9 mouse cellular contexts compared by ENCODE assay signal in genomic region chr4:117252351-117252750, GRCm38 (mm10). TPM values are rescaled to one million over a fixed set of nuclear protein-coding genes. Genes with fewer than 3 reads are reported as not detected.
DNase-seq lines count a peak whose midpoint lies in the region; ATAC-seq lines count a peak whose summit lies in the region.
"Had no signal": no experiment of that assay in that cellular context is flagged by ENCODE, and none has a peak within 500 bp of the region (broad histone marks: within the 10 kb centered on the region; RNA-seq: fewer than 3 reads in every experiment).

No protein-coding gene starts in this region.

- peak overlapping the region; percentile 71 for H3K4me3 ChIP-seq in heart, embryonic 12.5 days
- H3K4me3 ChIP-seq in liver, embryonic 13.5 days (replicated peaks): peak overlapping the region; percentile 73

- 33% methylated on average over 5 of the region's 5 CpGs for WGBS in heart, embryonic 12.5 days
- WGBS in liver, embryonic 13.5 days (ENCODE audit: insufficient replicate concordance): 64% methylated on average over 5 of the region's 5 CpGs

- peak overlapping the region; percentile 72 for H3K4me2 ChIP-seq in heart, embryonic 12.5 days
- H3K4me2 ChIP-seq in liver, embryonic 13.5 days: peak overlapping the region; percentile 92

- peak; percentile 67 to 94 for DNase-seq in adrenal gland, adult (ENCODE audit: inconsistent age in 2 of 2, low spot score in 1 of 2)
- DNase-seq in adrenal gland, postnatal 25 days: no peak
- DNase-seq in adrenal gland, postnatal 10 days: peak; percentile 68
- no peak for DNase-seq in liver, embryonic 13.5 days
- DNase-seq in skeletal muscle tissue, adult 2 months (ENCODE audit: low read depth, low spot score): peak; percentile 47
- DNase-seq in gastrocnemius, adult 8-10 months (ENCODE audit: low spot score in 2 of 2): no peak

- H3K27ac ChIP-seq in heart, embryonic 12.5 days (ENCODE audit: poor library complexity, severe bottlenecking): peak overlapping the region; percentile 64
- peak overlapping the region; percentile 64; the same call in 1 of the 2 replicates for H3K27ac ChIP-seq in liver, embryonic 13.5 days

- no peaks in the 10 kb centered on the region for H3K36me3 ChIP-seq in heart, embryonic 12.5 days
- H3K36me3 ChIP-seq in liver, embryonic 13.5 days: no peaks in the 10 kb centered on the region

- H3K9me3 ChIP-seq in heart, embryonic 12.5 days (replicated peaks): no peaks in the 10 kb centered on the region
- no peaks in the 10 kb centered on the region for H3K9me3 ChIP-seq in liver, embryonic 13.5 days (replicated peaks)

- H3K27me3 ChIP-seq in heart, embryonic 12.5 days (replicated peaks): no peaks in the 10 kb centered on the region
- 0 out of 2 replicates have a peak, but pooled peaks cover 3% of the 10 kb centered on the region for H3K27me3 ChIP-seq in liver, embryonic 13.5 days

- ATAC-seq in heart, embryonic 12.5 days (ENCODE audit: insufficient number of reproducible peaks, low FRiP score): no peak
- ATAC-seq in liver, embryonic 13.5 days (ENCODE audit: low read depth): no peak
- no peak for ATAC-seq in frontal cortex, adult (ENCODE audit: low TSS enrichment)

- peak overlapping the region; percentile 77 for H3K9ac ChIP-seq in heart, embryonic 12.5 days
- peak overlapping the region; percentile 76 for H3K9ac ChIP-seq in liver, embryonic 13.5 days

- peaks cover 35% of the 10 kb centered on the region for H3K4me1 ChIP-seq in heart, embryonic 12.5 days (replicated peaks)
- peaks cover 33% of the 10 kb centered on the region for H3K4me1 ChIP-seq in liver, embryonic 13.5 days (replicated peaks)

RNA-seq across cellular contexts. Expression of gene Armh1, which starts 0.4 kb away (rescaled TPM):
- total RNA-seq in adrenal gland, postnatal 25 days (2021): 4.8 and 4.9 TPM in 2 replicates
- 1 to 10 TPM; 1.5 to 1.8 TPM for total RNA-seq in adrenal gland, postnatal 10 days (2021)
- 0.37 and 0.70 TPM in 2 replicates for polyA plus RNA-seq in heart, embryonic 12.5 days (2016; fragmentation: Nextera tagmentation; extraction: Ambion mirVana)
- polyA plus RNA-seq in liver, embryonic 13.5 days (2015; fragmentation: Nextera tagmentation; extraction: Ambion mirVana): not detected in 2 replicates
- not detected for total RNA-seq in gastrocnemius, adult 8-10 months (2022)
- total RNA-seq: heart, postnatal 36 days had no signal

RNA-seq across cellular contexts. Expression of gene Tmem53, which starts 0.6 kb away (rescaled TPM):
- 86.4 and 94.3 TPM in 2 replicates for total RNA-seq in adrenal gland, postnatal 25 days (2021)
- total RNA-seq in adrenal gland, postnatal 10 days (2021): 10 to 100 TPM; 50.4 to 60.9 TPM
- 18.2 and 19.6 TPM in 2 replicates for polyA plus RNA-seq in heart, embryonic 12.5 days (2016; fragmentation: Nextera tagmentation; extraction: Ambion mirVana)
- polyA plus RNA-seq in liver, embryonic 13.5 days (2015; fragmentation: Nextera tagmentation; extraction: Ambion mirVana): 3.5 and 3.6 TPM in 2 replicates
- 1 to 10 TPM; 3.1 to 5.9 (median 4.6) TPM for total RNA-seq in gastrocnemius, adult 8-10 months (2022)

Comparison
In these comparisons a context has a peak if more than half of its experiments do, and no peak if none do; other contexts are left out.
1. DNase-seq: peak in adrenal gland, adult (2 of 2), adrenal gland, postnatal 10 days (single experiment) and skeletal muscle tissue, adult 2 months (single experiment); none in adrenal gland, postnatal 25 days (single experiment), liver, embryonic 13.5 days (single experiment) and gastrocnemius, adult 8-10 months (0 of 2).
2. RNA of gene Tmem53, which starts 0.6 kb away (total RNA-seq): 86.4 to 94.3 TPM in adrenal gland, postnatal 25 days and 50.4 to 60.9 TPM in adrenal gland, postnatal 10 days; 3.1 to 5.9 TPM in gastrocnemius, adult 8-10 months; every median in the first group is over 4 times any median in the second.